Mouse (Mus musculus): ENCODE measurements at regions not wholly inside any gene's neighbourhood (a gene's known extent, or its start where the extent isn't known, plus 50 kb on each side); places are given as distances from the start of the nearest gene placed in this dataset.

DNA sequence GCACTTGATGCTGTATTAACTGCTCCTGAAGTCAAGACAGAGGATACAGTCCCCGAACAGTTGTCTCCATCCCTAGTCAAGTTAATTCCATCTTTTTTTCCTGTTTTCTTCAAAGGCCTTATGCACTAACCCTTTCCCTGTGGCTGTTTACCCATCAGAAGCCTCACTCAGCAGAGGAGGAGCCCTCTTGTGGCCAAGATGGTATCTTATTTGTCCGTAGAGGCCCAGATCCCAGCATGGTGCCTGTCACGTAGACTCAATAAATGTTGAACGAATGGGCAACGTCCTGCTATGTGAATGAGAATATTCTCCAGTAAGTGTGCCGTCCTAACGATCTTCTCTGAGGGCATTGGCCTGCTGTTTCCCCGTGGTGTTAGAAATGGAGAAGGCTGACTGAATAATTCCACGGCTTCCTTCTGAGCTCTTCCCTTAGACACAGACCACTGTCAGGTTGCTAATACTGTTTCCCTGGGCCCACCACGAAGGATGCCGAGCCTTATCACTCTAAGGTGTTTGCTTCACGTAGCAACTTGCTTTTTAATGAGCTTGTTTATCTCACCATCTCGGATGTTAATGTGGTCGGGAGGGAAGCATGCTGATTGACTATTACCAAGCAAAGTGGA, 113.1 kb upstream of the Fmo9 start:
- WGBS = 56% methylated on average over 14 of the region's 14 CpGs
- Histone ChIP-seq H3K36me3 (no peaks in the 10 kb centered on the region), H3K4me2 (no peak overlapping the region), H3K27ac (no peak overlapping the region), H3K4me3 (replicated peaks) (no peak overlapping the region), H3K27me3 (no peaks in the 10 kb centered on the region), H3K4me1 (no peaks in the 10 kb centered on the region), H3K9me3 (replicated peaks) (no peaks in the 10 kb centered on the region), H3K9ac (no peak overlapping the region)
- ATAC-seq (replicated peaks; ENCODE audit: low FRiP score) = no peak

DNA sequence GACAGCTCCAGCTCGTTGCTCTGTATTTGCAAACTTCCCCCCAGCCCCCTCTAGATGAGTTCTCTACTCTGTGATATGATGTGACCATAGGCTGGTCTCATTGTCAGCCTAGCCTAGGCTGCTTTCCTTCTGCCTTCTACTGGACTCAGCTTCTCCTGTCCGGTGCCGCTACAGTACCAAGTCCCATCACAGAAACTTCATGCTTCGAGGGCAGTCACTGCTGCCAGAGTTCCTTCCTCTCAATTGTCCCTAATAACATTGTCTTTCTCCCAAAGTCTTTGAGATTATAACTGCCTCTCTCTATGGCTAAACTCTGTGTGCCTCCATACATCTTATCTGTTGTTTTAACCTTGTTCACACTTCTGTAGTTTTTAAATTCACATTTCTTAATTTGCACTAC, 114.0 kb upstream of the Fmo9 start:
- Histone ChIP-seq H3K4me3 (replicated peaks) (no peak overlapping the region), H3K4me2 (no peak overlapping the region), H3K36me3 (no peaks in the 10 kb centered on the region), H3K9me3 (replicated peaks) (no peaks in the 10 kb centered on the region), H3K4me1 (no peaks in the 10 kb centered on the region), H3K9ac (no peak overlapping the region), H3K27me3 (no peaks in the 10 kb centered on the region), H3K27ac (no peak overlapping the region)
- 83% methylated on average over 4 of the region's 4 CpGs for WGBS
- ATAC-seq (replicated peaks; ENCODE audit: low FRiP score) = no peak

DNA sequence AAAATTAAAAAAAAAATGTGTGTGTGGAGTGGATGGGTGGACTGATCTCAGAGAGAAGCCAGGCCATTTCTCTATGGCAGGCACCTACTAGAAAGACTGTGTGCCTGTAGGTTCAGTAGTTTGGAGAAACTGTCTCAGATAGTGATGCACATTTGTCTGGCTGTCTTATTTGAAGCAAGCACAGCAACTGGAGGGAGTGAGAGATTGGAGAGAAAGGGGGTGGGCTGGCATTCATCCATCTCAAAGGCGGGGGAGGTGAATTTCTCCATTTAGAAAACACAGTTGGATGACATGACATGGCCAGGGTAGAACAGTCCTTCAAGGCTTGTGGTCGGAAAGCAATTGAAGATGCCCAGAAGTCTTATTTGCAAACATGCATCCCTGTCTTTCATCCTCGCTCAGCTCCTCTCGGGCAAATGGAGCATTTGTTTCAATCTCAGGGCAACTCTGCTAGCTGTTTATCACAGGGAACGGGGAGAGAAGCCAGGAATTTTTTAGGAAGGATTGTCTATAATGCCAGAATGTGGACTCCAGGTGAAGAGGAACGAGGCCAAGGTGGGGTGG, 114.8 kb upstream of the Fmo9 start:
- no peaks in the 10 kb centered on the region for H3K27me3 ChIP-seq
- ATAC-seq (replicated peaks; ENCODE audit: low FRiP score) = no peak
- 73% methylated on average over 6 of the region's 6 CpGs for WGBS

DNA sequence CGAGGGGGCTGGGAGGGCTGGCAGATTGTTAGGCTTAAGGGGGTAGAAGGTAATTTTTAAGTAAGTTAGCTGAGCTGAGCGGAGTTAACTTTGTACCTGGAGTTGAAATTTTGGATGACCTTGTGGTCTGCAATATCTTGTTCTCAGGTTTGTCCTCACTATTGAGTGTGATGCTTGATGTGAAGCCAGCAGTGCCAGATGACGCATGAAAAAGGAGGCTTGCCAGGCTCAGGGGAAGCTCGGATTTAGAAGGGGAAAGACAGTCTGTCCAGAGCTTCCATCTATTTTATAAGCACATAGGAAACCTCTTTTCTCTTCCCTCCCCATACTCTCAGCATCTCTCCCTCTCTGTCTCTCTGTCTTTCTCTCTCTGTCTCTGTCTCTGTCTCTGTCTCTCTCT, 115.3 kb upstream of the Fmo9 start:
- no peaks in the 10 kb centered on the region for H3K27me3 ChIP-seq
- H3K27ac ChIP-seq = no peak overlapping the region
- H3K4me3 ChIP-seq (replicated peaks) = no peak overlapping the region
- no peaks in the 10 kb centered on the region for H3K9me3 ChIP-seq (replicated peaks)
- WGBS = 78% methylated on average over 4 of the region's 4 CpGs
- no peaks in the 10 kb centered on the region for H3K36me3 ChIP-seq
- 0 out of 2 replicates have a peak, but pooled peaks cover 4% of the 10 kb centered on the region for H3K4me1 ChIP-seq
- H3K9ac ChIP-seq = no peak overlapping the region
- ATAC-seq (replicated peaks; ENCODE audit: low FRiP score) = no peak
- H3K4me2 ChIP-seq = no peak overlapping the region

More for the DNA sequence above, 114.8 kb upstream of the Fmo9 start:
- Histone ChIP-seq H3K9me3 (replicated peaks) (no peaks in the 10 kb centered on the region), H3K27ac (no peak overlapping the region), H3K36me3 (no peaks in the 10 kb centered on the region), H3K4me2 (no peak overlapping the region), H3K9ac (no peak overlapping the region), H3K4me1 (0 out of 2 replicates have a peak, but pooled peaks cover 4% of the 10 kb centered on the region), H3K4me3 (replicated peaks) (no peak overlapping the region)

DNA sequence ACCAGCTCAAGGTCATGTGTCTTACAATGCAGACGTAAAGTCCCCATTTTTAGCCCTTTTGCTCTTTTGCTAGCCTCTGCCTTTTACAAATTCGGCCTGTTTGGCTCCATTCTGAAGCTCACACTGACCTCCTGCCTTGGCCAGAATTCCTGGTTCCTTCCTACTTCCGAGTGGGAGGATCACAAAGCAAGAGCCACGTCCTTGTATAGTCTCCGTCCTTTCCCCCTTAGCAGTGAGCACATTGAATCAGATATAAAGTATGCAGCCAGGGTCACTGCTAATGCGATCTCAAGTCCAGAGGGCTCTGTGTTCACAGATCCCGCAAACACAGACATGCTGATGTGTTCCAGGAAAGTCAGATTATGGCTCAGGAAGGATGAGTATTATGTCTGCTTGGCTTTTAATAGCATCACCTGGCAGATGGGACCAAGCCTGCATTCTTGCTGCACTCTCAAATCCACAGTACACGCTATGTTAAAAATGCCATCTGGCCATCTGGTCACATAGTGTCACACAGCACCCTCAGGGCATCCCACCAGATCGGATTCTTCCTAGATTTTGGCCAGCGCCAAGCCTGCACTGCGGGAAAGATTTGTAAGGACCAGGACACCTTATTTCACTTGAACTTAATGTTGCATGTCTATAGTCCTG, 119.4 kb upstream of the Fmo9 start:
- Histone ChIP-seq H3K4me2 (no peak overlapping the region), H3K36me3 (no peaks in the 10 kb centered on the region), H3K4me3 (replicated peaks) (no peak overlapping the region), H3K27me3 (no peaks in the 10 kb centered on the region), H3K9me3 (replicated peaks) (no peaks in the 10 kb centered on the region), H3K4me1 (0 out of 2 replicates have a peak, but pooled peaks cover 4% of the 10 kb centered on the region), H3K27ac (no peak overlapping the region), H3K9ac (no peak overlapping the region)
- WGBS = 68% methylated on average over 11 of the region's 11 CpGs
- ATAC-seq (replicated peaks; ENCODE audit: low FRiP score) = no peak

DNA sequence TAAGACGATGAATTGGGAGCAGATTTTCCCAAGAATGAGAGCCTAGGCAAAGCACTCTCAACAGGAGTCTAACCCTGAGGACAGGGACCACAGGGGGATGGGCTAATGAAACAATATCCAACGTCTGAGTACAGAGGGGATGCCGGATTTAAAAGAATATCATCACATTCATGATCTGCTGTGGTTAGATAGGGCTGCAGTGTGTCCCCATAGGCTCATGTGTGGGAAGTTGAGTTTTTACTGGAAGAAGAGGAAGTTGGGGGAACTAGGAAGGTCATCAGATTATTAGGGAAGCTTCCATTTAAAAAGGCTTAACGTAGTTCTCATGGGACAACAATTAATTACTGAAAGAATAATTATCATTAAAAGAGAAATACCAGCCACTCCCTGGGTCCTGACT, 120.3 kb upstream of the Fmo9 start:
- Histone ChIP-seq H3K4me3 (replicated peaks) (no peak overlapping the region), H3K27ac (no peak overlapping the region), H3K36me3 (no peaks in the 10 kb centered on the region), H3K27me3 (no peaks in the 10 kb centered on the region), H3K4me1 (0 out of 2 replicates have a peak, but pooled peaks cover 4% of the 10 kb centered on the region), H3K9me3 (replicated peaks) (no peaks in the 10 kb centered on the region), H3K9ac (no peak overlapping the region), H3K4me2 (no peak overlapping the region)
- ATAC-seq (replicated peaks; ENCODE audit: low FRiP score) = no peak
- 61% methylated on average over 4 of the region's 4 CpGs for WGBS

DNA sequence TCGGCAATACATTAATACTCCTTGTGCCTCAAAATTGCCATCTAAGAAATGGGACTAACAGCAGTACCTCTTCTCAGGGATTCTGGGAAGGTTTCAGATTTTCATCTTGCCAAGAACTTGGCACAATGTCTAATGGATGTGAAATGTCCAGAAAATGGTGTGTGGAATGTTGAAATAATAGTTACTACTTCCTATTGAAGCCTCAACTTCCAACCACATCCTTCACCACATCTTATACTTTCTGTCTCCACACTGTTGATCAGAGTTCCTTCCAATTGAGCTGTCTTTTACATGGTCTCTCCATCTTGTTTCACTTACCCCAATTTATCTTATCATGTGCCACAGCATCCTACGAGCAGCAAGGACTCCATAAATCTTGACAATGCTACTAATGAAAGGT, 122.3 kb upstream of the Fmo9 start:
- Histone ChIP-seq H3K4me2 (no peak overlapping the region), H3K36me3 (no peaks in the 10 kb centered on the region), H3K9ac (no peak overlapping the region), H3K9me3 (replicated peaks) (no peaks in the 10 kb centered on the region), H3K4me1 (0 out of 2 replicates have a peak, but pooled peaks cover 4% of the 10 kb centered on the region), H3K27me3 (no peaks in the 10 kb centered on the region), H3K4me3 (replicated peaks) (no peak overlapping the region), H3K27ac (no peak overlapping the region)
- ATAC-seq (replicated peaks; ENCODE audit: low FRiP score) = no peak
- 57% methylated on average over 2 of the region's 2 CpGs for WGBS

DNA sequence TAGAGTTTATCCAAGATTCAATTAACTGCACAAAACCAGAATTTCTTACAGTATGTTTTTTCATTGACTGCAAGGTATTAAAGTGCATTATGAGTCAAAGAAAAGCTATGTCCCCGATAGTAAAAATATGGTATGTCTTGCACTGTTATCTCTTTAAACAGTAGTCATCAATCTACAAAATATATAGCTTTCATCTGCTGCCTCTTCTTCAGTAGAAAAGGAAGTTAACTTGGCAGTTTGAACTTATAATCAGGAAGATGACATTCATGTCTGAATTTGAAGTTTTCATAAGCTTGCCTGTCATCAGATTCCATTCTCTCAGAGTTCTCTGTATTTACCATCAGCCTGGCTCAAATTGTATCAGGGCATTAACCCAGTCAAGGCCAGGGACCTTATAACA, 122.7 kb upstream of the Fmo9 start:
- 60% methylated on average over 1 of the region's 1 CpGs for WGBS
- no peaks in the 10 kb centered on the region for H3K27me3 ChIP-seq
- H3K36me3 ChIP-seq = no peaks in the 10 kb centered on the region
- H3K9ac ChIP-seq = no peak overlapping the region
- H3K27ac ChIP-seq = no peak overlapping the region
- no peaks in the 10 kb centered on the region for H3K9me3 ChIP-seq (replicated peaks)
- H3K4me1 ChIP-seq = 0 out of 2 replicates have a peak, but pooled peaks cover 4% of the 10 kb centered on the region
- ATAC-seq (replicated peaks; ENCODE audit: low FRiP score) = no peak
- H3K4me3 ChIP-seq (replicated peaks) = no peak overlapping the region
- H3K4me2 ChIP-seq = no peak overlapping the region

DNA sequence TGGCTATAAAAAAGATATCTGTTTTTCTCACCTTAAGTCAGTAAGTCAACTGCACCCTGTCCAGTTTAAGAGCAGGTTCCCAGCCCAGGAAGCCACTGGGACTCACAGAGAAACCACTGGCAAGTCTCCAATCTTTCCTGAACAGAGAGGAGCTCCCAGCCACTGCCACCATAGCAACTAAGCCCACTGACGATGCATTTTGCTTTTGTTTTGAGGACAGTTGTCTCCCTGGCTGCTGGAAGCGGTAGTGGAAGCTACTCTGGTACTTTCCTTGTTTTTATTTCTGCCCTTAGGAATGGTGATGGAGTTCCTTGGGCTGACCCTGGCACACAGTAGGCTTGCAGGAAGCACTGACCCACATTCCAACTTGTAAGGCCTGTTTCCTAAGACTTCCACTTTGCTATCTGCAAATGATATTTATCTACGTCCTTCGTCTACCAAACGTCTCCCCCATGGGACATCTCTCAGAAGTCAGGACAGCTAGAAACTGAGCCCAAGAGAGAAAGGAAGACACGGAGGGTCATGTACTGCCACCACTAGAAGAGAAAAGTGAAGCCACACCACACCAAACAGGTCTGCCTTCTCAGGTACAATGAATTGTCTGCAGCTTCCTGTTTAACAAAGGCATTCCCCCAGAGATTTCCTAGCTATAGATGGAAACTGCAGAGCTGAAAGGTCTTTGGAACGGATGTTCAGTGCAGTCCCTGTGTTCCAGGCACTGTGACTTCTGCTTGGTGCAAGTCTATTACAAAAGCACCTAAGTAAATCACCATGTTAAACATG, 125.7 kb upstream of the Fmo9 start:
- Histone ChIP-seq H3K9me3 (replicated peaks) (no peaks in the 10 kb centered on the region), H3K4me3 (replicated peaks) (no peak overlapping the region), H3K27ac (no peak overlapping the region), H3K9ac (no peak overlapping the region), H3K27me3 (no peaks in the 10 kb centered on the region), H3K4me2 (no peak overlapping the region), H3K4me1 (no peaks in the 10 kb centered on the region), H3K36me3 (no peaks in the 10 kb centered on the region)
- no peak for ATAC-seq (replicated peaks; ENCODE audit: low FRiP score)
- 56% methylated on average over 7 of the region's 7 CpGs for WGBS

DNA sequence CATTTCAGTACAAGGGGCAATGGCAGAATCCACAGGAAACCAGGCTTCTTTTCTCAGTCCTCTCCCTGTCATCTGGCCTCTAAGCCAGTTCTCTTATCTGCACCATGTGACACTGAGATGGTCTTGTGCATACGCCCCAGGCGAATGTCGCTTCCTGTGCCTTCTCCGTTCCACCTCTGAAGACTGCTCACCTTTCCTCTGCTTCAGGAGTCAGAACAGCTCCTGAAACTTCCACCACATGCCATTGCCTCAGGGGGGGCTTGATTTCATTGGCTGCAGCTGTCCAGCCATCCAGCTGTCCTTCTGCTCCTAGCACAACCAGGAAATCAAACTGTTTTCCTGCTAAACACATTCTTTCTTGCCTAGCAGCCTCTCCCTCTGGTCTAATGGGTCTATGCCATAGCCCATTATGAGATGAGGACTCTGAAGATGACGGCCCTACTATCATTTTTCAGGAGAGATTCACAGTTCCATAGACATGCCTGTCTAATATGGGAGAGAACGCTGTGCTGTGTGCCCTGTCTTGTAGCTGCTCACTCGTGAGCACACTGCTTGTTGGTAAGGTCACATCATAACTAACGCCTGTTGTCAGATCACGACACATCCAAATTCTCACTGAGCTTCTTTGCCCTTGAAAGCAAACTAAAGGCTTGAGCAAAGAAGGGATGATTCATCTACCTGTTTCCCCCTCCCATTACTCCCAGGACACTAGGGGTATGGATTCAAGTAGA, 129.9 kb upstream of the Fmo9 start:
- H3K9me3 ChIP-seq (replicated peaks) = no peaks in the 10 kb centered on the region
- no peaks in the 10 kb centered on the region for H3K27me3 ChIP-seq
- H3K4me2 ChIP-seq = no peak overlapping the region
- WGBS = 77% methylated on average over 9 of the region's 9 CpGs
- H3K9ac ChIP-seq = no peak overlapping the region
- no peaks in the 10 kb centered on the region for H3K4me1 ChIP-seq
- H3K4me3 ChIP-seq (replicated peaks) = no peak overlapping the region
- ATAC-seq (replicated peaks; ENCODE audit: low FRiP score) = no peak
- no peak overlapping the region for H3K27ac ChIP-seq
- no peaks in the 10 kb centered on the region for H3K36me3 ChIP-seq

DNA sequence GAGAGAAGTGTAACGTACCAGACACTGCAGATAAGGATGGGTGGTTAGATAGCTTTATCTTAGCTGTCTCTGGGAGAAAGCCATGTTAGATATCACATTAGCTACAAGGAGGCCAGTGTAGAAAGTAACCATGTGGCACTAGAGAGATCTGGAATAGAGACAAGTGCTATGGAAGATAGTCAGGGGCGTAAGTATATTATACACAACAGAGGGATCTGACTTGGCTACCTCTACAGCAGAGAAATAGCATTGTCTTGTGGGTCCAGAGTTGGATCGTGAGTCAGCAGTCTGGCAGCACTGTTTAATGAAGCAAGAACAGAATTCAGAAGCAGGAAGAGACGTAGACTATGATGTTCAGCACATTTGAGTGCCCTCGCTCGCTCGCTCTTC, 130.4 kb upstream of the Fmo9 start:
- no peak overlapping the region for H3K27ac ChIP-seq
- no peak for ATAC-seq (replicated peaks; ENCODE audit: low FRiP score)
- 82% methylated on average over 7 of the region's 7 CpGs for WGBS

More for the DNA sequence above, 130.4 kb upstream of the Fmo9 start:
- H3K4me2 ChIP-seq = no peak overlapping the region
- H3K4me3 ChIP-seq (replicated peaks) = no peak overlapping the region
- H3K4me1 ChIP-seq = no peaks in the 10 kb centered on the region
- H3K27me3 ChIP-seq = no peaks in the 10 kb centered on the region
- no peaks in the 10 kb centered on the region for H3K36me3 ChIP-seq
- no peaks in the 10 kb centered on the region for H3K9me3 ChIP-seq (replicated peaks)
- no peak overlapping the region for H3K9ac ChIP-seq

All from kidney, embryonic 15.5 days (tissue).